Mouse (Mus musculus) 3T3-L1 (cell line): ENCODE data around the gene Map2k1.
A peak's percentile ranks its signal among the peaks of the same experiment; 100 is the strongest.
"Not testable (repeated sequence)": the region's sequence is repeated elsewhere in the genome, so short reads cannot be mapped to it uniquely, and the experiment has no call there.

Experiments used
- DNase-seq: peaks from one replicate; pipeline ENCODE4 v3.0.0-alpha.2; 2015; ENCODE audit warnings: low read depth, low spot score

Gene Map2k1

GRCm38 (mm10) chr9:64207509-64208084 lies 45.8 kb downstream of the Map2k1 start:
- DNase-seq = no peak

GRCm38 (mm10) chr9:64202866-64203265 lies 50.6 kb downstream of the Map2k1 start:
- peak; percentile 57 for DNase-seq

DNA sequence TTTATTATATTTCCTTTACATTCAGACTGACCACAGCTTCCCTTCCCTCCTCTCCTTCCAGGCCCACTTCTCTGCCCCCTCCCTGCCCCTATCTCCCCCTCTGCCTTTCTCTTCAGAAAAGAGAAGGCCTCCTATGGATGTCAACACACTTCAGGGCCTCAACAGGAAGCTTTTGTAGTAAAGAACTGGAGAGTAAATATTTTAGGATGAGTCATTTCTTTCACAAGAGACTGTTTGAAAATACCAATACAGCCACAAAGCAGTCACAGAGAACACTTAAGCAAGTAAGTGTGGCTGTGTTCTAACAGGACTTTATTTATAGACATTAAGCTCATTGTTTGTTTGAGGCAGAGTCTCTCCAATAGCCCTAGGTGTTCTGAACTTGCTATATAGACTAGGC lies 51.1 kb downstream of the Map2k1 start:
- peak; percentile 74 for DNase-seq

DNA sequence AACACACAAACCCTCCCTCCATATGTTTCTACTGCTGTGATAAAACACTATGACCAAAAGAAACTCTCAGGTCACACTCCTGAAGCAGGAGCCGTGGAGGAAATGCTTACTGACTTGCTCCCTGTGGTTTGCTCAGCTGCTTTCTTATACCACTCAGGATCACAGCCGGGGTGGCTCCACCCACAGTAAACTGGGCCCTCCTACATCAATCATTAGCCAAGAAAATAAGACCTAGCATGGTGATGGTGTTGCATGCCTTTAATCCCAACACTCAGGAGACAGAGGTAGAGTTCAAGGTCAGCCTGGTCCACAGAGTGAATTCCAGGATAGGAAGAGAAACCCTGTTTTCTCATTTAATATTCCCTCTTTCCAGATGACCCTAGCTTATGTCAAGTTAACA lies 53.5 kb downstream of the Map2k1 start:
- no peak for DNase-seq

DNA sequence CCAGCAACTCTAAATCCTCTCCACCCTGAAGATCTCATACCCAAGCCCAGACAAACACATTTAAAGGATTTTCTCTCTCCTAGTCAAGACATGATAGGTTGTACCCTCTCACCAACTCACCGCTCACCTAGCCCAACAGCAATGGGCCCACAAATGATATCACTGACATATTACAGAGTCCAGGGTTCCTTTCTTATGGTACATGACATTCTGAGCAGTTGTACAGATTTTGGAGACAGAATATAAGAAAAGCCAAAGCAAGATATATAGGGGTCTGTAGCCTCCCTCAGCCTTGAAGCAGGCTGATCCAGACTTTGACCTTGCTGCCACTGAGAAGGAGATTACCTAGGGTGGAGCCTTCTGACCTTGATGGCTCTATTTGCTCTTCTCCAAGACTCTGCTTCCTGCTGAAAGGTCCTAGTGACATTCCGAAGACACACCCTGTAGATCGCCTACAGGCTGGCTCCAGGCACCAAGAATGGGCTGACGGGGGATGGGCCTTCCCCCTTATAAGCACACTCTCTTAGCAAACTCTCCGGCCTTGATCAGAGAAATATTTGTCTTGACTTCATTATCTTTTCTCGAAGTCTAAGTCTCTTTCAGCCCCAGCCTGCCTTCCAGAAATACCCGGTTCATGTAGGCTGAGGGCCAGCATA lies 54.5 kb downstream of the Map2k1 start:
- not testable (repeated sequence) for DNase-seq

- DNase-seq = no peak
Measured at GRCm38 (mm10) chr9:64198068-64198762, 55.2 kb downstream of the Map2k1 start.

DNA sequence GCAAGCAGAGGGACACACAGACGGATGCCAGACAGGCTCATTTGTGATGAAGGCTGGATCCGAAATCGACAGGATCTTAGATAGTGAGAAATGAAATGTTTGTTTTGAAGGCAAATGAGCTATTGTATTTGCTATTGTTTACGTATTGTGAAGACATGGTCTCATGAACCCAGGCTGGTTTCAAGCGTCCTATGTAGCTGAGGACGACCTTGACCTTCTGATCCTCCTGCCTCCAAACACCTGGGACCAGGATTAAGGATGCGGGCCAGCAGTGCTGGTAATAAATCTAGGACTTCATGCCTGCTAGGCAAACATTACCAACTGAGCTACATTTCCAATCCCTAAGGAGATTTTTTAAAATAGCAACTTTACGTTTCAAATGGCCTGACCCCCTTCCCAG lies 55.9 kb downstream of the Map2k1 start:
- DNase-seq = no peak

DNA sequence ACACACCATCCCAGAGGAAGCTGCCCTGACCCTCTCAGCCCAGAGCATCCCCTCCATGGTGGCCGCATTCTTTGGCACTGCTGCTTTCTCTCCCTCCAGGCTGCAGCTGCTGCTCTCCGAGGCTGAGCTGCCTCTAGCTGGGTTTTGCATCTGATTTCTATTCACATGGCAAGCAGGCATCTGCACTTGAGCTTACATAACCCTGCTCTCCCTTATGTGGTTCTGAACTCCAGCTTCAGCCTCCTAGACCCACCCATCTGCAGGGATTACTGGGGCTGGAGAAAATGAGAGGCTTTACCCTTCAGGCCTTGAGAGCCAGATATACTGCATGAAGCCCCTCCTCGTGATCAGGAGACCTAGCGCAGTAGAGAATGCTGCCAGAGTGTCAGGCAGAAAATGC lies 57.9 kb downstream of the Map2k1 start:
- DNase-seq = no peak

DNA sequence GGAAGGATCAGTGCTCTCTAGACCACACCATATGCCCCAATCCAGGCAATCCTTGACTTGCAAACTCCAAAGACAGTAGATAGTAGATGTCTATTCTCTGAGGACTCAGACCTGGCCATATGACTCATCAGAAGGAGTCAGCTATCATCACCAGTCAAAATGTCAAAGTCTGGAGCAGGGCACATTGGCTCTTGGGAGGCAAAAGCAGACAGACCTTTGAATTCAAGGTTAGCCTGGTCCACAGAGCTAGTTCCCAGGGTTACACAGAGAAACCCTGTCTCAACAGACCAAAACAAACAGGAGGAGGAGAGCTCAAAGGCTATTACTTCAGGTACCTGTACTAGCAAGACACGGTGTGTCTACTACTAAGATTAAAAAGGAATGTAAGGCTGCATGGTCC lies 59.6 kb downstream of the Map2k1 start:
- DNase-seq = no peak

GRCm38 (mm10) chr9:64184166-64184840 lies 69.1 kb downstream of the Map2k1 start:
- DNase-seq = no peak

DNA sequence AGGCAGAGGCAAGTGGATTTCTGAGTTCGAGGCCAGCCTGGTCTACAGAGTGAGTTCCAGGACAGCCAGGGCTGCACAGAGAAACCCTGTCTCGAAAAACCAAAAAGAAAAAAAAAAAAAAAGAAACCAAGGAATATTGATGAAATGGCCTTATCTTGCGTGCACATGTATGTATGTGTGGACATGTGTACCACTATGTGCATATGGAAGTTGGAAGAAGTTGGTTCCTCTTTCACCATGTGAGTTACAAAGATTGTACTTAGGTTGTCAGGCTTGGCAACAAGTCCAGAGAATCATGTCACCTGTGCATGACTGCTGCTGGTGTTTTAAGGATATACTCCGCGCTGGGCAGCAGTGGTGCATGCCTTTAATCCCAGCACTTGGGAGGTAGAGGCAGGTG lies 70.1 kb downstream of the Map2k1 start:
- DNase-seq = not testable (repeated sequence)

GRCm38 (mm10) chr9:64178974-64179646 lies 74.3 kb downstream of the Map2k1 start, which contains the start of gene Snapc5:
Snapc5 (plus strand) TSS chr9:64179274.
- peak; percentile 94 for DNase-seq

- peak; percentile 71 for DNase-seq
Measured at GRCm38 (mm10) chr9:64178610-64178973, 74.8 kb downstream of the Map2k1 start.

DNA sequence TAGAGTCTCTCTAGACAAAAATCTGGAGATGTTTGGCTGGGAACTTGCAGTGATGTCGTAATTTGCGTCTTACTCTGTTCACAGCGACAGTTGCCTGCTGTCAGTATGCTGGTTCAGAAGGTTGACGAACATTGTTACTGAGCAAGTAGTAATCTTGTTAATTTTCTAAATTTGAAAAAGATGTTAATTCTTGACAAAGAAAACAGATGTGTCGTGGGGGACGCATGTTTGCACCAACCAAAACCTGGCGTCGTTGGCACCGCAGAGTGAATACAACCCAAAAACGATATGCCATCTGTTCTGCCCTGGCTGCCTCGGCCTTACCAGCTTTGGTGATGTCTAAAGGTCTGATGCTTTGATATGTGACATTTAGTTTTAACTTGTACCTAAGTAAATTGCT lies 78.1 kb downstream of the Map2k1 start:
- no peak for DNase-seq

DNA sequence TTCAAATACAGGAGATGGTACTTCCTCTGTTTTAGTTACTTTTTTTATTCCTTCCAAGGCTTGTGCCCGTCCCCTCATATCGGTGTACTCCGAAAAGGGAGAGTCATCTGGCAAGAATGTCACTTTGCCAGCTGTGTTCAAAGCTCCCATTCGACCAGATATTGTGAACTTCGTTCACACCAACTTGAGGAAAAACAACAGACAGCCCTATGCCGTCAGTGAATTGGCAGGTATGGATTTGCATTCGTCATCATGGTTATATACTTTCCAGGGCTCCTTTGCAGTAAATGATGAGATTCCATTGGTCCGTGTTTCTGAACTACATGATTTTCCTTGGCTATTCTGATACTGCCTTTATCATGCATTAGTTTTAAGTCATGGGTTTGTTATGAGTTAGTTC lies 78.7 kb downstream of the Map2k1 start:
- peak; percentile 43 for DNase-seq

- DNase-seq = no peak
Measured at GRCm38 (mm10) chr9:64174341-64174740, 79.1 kb downstream of the Map2k1 start.

DNA sequence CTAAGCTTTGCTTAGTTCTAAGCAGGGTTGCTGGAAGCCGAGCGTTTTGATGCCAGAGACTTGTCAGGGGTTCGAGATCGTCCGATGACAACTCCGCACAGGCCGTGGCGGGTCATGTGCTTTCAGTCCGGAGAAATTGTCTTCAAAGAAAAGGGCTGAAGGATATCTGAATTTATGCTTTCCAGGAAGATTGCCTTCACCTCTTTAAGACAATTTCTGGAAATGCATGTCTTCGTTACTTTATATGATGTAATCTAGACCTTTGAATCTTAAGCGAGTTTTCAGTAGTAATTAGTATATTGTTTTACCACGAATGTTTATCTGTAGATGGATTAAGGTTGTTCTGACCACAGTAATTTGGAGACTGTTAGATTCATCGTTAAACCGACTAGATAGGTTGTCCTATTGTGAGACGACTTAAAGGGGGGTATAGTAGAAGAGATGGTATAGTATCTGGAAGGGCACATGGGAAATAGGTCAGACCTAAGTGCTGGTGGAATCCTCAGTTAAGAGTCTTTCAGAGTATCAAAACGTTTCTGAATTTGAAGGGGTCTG lies 79.7 kb downstream of the Map2k1 start:
- DNase-seq = no peak

DNA sequence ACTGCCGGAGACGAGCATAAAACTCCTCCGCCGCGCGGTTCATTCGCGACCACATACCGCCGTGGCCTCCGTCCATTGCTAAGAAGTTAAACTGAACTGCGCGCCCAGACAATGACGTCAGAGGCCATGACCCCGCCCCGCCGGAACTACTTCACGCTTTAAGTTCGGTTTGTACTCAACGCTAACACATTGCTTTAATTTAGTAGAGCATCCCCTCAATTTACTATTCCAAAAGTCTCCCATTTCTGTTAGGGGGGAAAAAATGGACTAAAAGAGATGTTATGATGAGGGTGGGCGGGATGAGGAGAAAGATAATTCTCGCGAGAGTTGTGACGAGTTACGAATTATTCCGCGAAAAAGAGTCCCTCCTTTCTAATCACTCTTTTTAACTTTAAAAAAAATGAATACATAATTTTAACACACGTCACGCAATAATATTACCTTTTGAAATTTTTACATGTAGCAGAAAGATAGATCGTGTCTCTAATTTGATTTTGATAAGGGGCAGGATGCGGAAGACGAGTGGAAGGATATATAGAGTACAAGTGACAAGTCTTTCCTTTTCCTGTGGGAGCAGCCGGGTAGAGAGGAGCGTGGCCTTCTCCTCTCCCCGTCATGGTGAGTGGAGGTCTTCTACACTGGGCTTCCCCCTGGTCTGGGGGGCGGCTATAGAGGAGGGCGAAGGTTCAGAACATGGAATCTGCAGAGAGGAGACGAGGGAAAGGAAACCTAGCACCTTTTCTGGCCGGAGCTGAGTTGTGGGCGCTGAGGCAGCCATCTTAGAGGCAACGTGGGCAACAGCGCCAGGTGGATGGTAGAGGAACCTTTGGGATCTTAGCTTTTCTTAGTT lies 80.4 kb downstream of the Map2k1 start, which contains the start of the genes Zwilch and Rpl4:
Gene Zwilch, minus strand, starts transcription at position 289 of the 850 bp plus-strand sequence.
Gene Rpl4, plus strand, starts transcription at position 560 of the 850 bp plus-strand sequence.
- peak; percentile 85 for DNase-seq

GRCm38 (mm10) chr9:64172145-64172815 lies 81.2 kb downstream of the Map2k1 start:
- no peak for DNase-seq

DNA sequence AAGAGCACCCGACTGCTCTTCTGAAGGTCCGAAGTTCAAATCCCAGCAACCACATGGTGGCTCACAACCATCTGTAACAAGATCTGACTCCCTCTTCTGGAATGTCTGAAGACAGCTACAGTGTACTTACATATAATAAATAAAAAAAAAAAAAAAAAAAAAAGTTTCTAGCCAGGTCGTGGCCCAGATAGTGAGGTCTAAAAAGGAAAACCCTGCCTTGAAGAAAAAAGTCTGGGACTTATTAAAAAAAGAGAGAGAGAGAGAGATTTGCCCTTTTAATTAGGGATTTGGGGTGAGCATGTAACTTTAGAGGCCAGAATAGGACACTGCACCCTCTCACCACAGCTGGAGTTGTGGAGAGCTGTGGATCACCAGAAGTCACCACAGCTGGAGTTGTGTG lies 83.5 kb downstream of the Map2k1 start:
- not testable (repeated sequence) for DNase-seq
